Mouse (Mus musculus) myocyte (in vitro differentiated cells): ENCODE results near the gene Plekhg6. TPM values are rescaled to one million over a fixed set of nuclear protein-coding genes. Genes with fewer than 3 reads are reported as not detected.

Experiments
- H3K27me3 ChIP-seq: one replicate; pipeline ENCODE4 v1.6.1; 2011; ENCODE audit not compliant: control insufficient read depth, insufficient read depth, insufficient read length
- H3K36me3 ChIP-seq: one replicate; pipeline ENCODE4 v1.6.1; 2011; ENCODE audit not compliant: control insufficient read depth, insufficient read depth
- H3K4me2 ChIP-seq: one replicate; pipeline ENCODE4 v1.6.1; 2011; ENCODE audit warnings: low read depth, control low read depth
- H3K4me3 ChIP-seq: one replicate; pipeline ENCODE4 v1.5.1; 2011; ENCODE audit warnings: mild to moderate bottlenecking, control low read depth, moderate library complexity
- H3K79me2 ChIP-seq: one replicate; pipeline ENCODE4 v1.6.1; 2011; ENCODE audit not compliant: control insufficient read depth, insufficient read depth
- H3ac ChIP-seq: one replicate; pipeline ENCODE4 v1.6.1; 2011; ENCODE audit not compliant: control insufficient read depth, insufficient read length
- CEBPB ChIP-seq: IDR thresholded peaks from 2 replicates; pipeline ENCODE4 v1.6.1; 2011; ENCODE audit warnings: mild to moderate bottlenecking, moderate library complexity; ENCODE audit not compliant: poor library complexity, insufficient read depth, severe bottlenecking
- E2F4 ChIP-seq: IDR thresholded peaks from one replicate; pipeline ENCODE4 v1.6.1; 2011; ENCODE audit warnings: mild to moderate bottlenecking, control low read depth, moderate library complexity; ENCODE audit not compliant: insufficient read depth
- MAX ChIP-seq: IDR thresholded peaks from one replicate; pipeline ENCODE4 v1.6.1; 2011; ENCODE audit warnings: low read depth, mild to moderate bottlenecking, control low read depth
- MYOD1 ChIP-seq, 3 experiments: IDR thresholded peaks; one replicate each; pipeline ENCODE4 v1.6.1; 2011; ENCODE audit warnings: control low read depth in 2 of 3, low read depth in 2 of 3, mild to moderate bottlenecking in 2 of 3, moderate library complexity in 1 of 3; ENCODE audit not compliant: insufficient read length in 2 of 3, control insufficient read depth in 1 of 3
- MYOG ChIP-seq, 3 experiments: IDR thresholded peaks; one replicate each; pipeline ENCODE4 v1.6.1; 2011; ENCODE audit warnings: control low read depth in 2 of 3, low read depth in 2 of 3, mild to moderate bottlenecking in 2 of 3; ENCODE audit not compliant: insufficient read length in 2 of 3, control insufficient read depth in 1 of 3, insufficient read depth in 1 of 3
- POLR2A ChIP-seq: IDR thresholded peaks from one replicate; pipeline ENCODE4 v1.6.1; 2011; ENCODE audit warnings: low read depth, mild to moderate bottlenecking, control low read depth, moderate library complexity; ENCODE audit not compliant: insufficient read length
- POLR2AphosphoS2 ChIP-seq: IDR thresholded peaks from one replicate; pipeline ENCODE4 v1.6.1; 2011; ENCODE audit warnings: low read depth, control low read depth; ENCODE audit not compliant: insufficient read length
- REST ChIP-seq: IDR thresholded peaks from one replicate; pipeline ENCODE4 v1.6.1; 2011; ENCODE audit warnings: mild to moderate bottlenecking, control low read depth, moderate library complexity; ENCODE audit not compliant: insufficient read depth, insufficient read length
- SRF ChIP-seq: IDR thresholded peaks from one replicate; pipeline ENCODE4 v1.6.1; 2011; ENCODE audit warnings: low read depth; ENCODE audit not compliant: control insufficient read depth, insufficient read length
- TCF12 ChIP-seq: IDR thresholded peaks from one replicate; pipeline ENCODE4 v1.6.1; 2011; ENCODE audit warnings: mild to moderate bottlenecking, control low read depth; ENCODE audit not compliant: poor library complexity, insufficient read depth, severe bottlenecking
- TCF3 ChIP-seq: IDR thresholded peaks from one replicate; pipeline ENCODE4 v1.6.1; 2011; ENCODE audit warnings: low read depth, control low read depth; ENCODE audit not compliant: insufficient read length
- USF1 ChIP-seq: IDR thresholded peaks from one replicate; pipeline ENCODE4 v1.6.1; 2011; ENCODE audit warnings: low read depth, mild to moderate bottlenecking, control low read depth, moderate library complexity
- polyA plus RNA-seq: library from polyadenylated mRNA; unstranded; fragments of >200 nt; fragmentation: generic; extraction: Trizol; gene quantifications from one replicate; pipeline ENCODE4 v1.2.1, GENCODE M21; 2012; ENCODE audit warnings: missing spikeins

The Plekhg6 gene
- polyA plus RNA-seq: 0.14 TPM

DNA sequence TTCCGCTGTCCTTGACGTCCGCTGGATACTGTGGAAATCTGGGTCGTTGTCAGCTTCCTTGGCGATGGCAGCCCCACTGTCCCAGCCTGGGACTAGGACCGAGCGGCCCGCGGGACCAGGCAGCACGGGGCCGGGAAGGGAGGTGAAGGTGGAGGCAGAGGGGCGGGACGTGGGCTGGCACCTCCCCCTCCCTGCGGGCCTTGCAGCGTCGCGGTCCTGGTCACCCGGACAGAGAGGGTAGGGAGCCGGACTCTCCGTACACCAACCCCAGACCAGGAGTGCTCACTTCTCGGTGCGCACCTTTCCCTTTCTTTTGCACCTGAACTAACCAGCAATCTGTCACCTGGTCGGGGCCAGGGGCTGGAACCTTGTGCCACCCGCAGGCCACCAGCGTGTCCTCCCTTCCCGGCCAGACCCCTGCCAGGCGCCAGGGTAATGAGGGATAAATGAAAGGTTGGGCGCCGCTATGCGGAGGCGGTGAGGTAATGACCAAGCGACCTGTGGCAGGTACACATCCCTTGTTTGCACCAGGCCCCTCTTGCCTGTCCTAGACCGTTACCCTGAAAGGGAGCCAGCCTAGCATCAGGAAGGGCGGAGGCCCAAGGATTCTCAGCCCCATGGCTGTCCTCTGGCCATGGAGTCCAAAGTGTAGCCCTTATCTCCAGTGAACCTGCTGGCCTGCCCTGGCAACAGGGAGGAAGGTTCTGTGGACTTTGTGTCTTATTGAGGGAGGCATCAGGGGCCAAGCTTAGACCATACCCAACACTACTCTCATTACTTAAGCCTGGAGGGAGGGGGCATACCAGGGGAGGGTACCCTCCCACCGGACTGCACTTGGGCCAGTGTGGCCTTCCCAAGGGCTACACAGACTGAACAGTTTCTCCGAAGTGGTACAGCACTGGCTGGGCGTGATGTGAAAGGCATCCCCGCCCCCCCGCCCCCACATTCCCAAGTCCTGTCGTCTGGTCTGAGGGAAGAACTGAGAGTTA lies at the start of gene Plekhg6:
Gene Plekhg6 (minus strand): TSS at position 422 of the 989 bp plus-strand sequence.
- no peaks in the 10 kb centered on the region for H3K36me3 ChIP-seq
- no peak within 1 kb of the TSS for H3K4me3 ChIP-seq
- no peaks in the 10 kb centered on the region for H3K79me2 ChIP-seq
- H3K4me2 ChIP-seq: no peak within 1 kb of the TSS
- TF ChIP-seq POLR2A: no peak
- TF ChIP-seq POLR2AphosphoS2: no peak
- no peak for TF ChIP-seq MYOD1 (IDR thresholded peaks at IDR 0.05; ENCODE audit: control insufficient read depth in 1 of 3, insufficient read length in 2 of 3, low read depth in 2 of 3)
- TF ChIP-seq TCF3: no peak
- no peak for TF ChIP-seq TCF12
- TF ChIP-seq MYOG (IDR thresholded peaks at IDR 0.05; ENCODE audit: control insufficient read depth in 1 of 3, insufficient read depth in 1 of 3, insufficient read length in 2 of 3, low read depth in 2 of 3): no peak
- TF ChIP-seq CEBPB: no peak
- no peak for TF ChIP-seq REST
- no peak for TF ChIP-seq SRF
- TF ChIP-seq MAX: no peak
- no peak for TF ChIP-seq USF1
- no peak for TF ChIP-seq E2F4
- H3ac ChIP-seq: no peak within 1 kb of the TSS
- peaks cover 6% of the 10 kb centered on the region for H3K27me3 ChIP-seq

DNA sequence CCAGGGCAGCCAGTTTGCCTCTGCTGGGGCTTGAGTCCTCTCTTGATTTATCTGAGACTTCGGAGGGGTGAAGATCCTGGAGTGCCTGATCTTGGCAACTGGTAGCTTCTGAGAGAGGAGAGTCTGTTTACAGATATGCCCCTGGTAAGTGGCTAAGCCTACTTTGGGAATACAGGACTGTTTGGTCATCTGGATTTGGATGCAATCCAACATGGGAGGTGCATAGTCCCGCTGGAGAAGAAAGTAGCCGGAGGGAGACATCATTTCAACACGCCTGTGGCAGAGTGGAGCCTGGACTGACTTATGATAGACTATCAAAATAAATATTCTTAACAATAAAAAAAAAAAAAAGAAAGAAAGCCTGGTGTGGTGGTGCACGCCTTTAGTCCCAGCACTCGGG lies 49.1 kb upstream of the Plekhg6 start:
- H3ac ChIP-seq: no peak overlapping the region
- H3K4me2 ChIP-seq: no peak overlapping the region
- no peaks in the 10 kb centered on the region for H3K27me3 ChIP-seq
- H3K79me2 ChIP-seq: no peaks in the 10 kb centered on the region
- H3K4me3 ChIP-seq: no peak overlapping the region
- no peaks in the 10 kb centered on the region for H3K36me3 ChIP-seq
- TF ChIP-seq REST (no peak), POLR2AphosphoS2 (no peak), MYOD1 (IDR thresholded peaks at IDR 0.05; ENCODE audit: control insufficient read depth in 1 of 3, insufficient read length in 2 of 3, low read depth in 2 of 3) (no peak), TCF12 (no peak), USF1 (no peak), SRF (no peak), MAX (no peak), TCF3 (no peak), POLR2A (no peak), MYOG (IDR thresholded peaks at IDR 0.05; ENCODE audit: control insufficient read depth in 1 of 3, insufficient read depth in 1 of 3, insufficient read length in 2 of 3, low read depth in 2 of 3) (no peak)

DNA sequence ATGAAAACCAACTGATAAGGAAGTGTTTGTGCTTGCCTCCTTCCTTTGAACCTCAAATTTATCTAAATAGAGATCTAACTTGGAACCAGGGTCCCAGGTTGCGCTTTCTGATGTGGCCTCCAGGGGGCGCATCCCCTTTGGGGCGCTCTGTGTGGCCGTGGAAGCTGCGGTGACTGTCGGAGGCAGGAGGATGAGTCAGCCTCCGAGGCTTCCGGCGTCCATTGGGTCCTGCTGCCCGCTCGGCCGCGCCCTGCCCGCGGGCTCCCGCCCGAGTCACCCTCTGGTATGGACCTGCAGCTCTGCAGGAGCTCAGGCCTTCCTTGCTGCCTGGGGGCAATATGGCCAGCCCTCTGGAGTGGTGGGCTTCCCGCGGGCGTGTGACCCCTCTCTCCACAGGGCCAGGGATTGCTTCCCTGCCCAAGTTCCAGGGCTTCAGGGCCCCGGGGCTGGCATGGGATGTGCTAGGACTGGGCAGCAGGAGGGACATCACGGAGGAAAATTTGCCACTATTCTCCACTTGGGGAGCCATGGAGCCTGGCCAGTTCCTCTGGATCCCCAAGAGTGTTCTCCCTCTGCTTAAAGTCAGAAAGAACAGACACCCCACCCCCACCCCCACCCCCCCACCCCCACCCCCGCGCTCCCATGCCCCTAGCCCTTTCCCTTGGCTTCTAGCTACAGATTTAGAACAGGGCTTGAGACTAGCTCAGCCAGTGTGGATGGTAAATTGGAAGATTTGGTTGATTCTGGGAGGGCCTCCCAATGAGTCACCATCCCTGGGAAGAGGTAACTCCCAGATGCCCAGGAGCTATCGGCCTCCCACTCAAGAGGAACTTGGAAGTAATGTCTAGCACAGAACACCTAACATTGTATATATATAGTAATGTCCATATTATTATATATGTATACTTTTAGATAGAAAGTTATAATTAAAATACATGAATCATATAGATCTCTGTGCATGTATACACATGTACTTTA lies 46.1 kb upstream of the Plekhg6 start:
- H3K4me3 ChIP-seq: peak overlapping the region; percentile 22
- peak overlapping the region; percentile 76 for H3K4me2 ChIP-seq
- no peaks in the 10 kb centered on the region for H3K79me2 ChIP-seq
- no peaks in the 10 kb centered on the region for H3K27me3 ChIP-seq
- TF ChIP-seq REST (no peak), POLR2A (peak; percentile 67), SRF (peak; percentile 39), TCF12 (no peak), MYOD1 (IDR thresholded peaks at IDR 0.05; ENCODE audit: control insufficient read depth in 1 of 3, insufficient read length in 2 of 3, low read depth in 2 of 3) (peak in 1 of 3 experiments; percentile 54), POLR2AphosphoS2 (peak; percentile 34), MYOG (IDR thresholded peaks at IDR 0.05; ENCODE audit: control insufficient read depth in 1 of 3, insufficient read depth in 1 of 3, insufficient read length in 2 of 3, low read depth in 2 of 3) (peak in 1 of 3 experiments; percentile 40)
- no peak overlapping the region for H3ac ChIP-seq
- H3K36me3 ChIP-seq: no peaks in the 10 kb centered on the region
